Mouse (Mus musculus) stomach, postnatal 0 days (tissue): ENCODE measurements around the gene Pex1.

ENCODE experiments used
- CTCF ChIP-seq: IDR thresholded peaks from 2 replicates; pipeline ENCODE4 v1.5.1; 2016; ENCODE audit warnings: antibody characterized with exemption, low read depth, mild to moderate bottlenecking, moderate library complexity
- EP300 ChIP-seq: optimal IDR thresholded peaks from 2 replicates; pipeline ENCODE3; 2016; ENCODE audit warnings: antibody characterized with exemption

GRCm38 (mm10) chr5:3650881-3651280 lies 55.0 kb downstream of the Pex1 start, which contains the start of gene Tmbim7:
- TF ChIP-seq CTCF (no peak), EP300 (no peak)
